25 mouse cellular contexts compared by ENCODE assay signal in genomic region chr11:102168689-102169088, GRCm38 (mm10). TPM values are rescaled to one million over a fixed set of nuclear protein-coding genes. Genes with fewer than 3 reads are reported as not detected.
DNase-seq lines count a peak whose midpoint lies in the region; ATAC-seq lines count a peak whose summit lies in the region.
"Had no signal": no experiment of that assay in that cellular context is flagged by ENCODE, and none has a peak within 500 bp of the region (broad histone marks: within the 10 kb centered on the region; RNA-seq: fewer than 3 reads in every experiment).

No protein-coding gene starts in this region.

- H3K4me2 ChIP-seq in liver, embryonic 16.5 days (ENCODE audit: low read depth, low read length): no peak overlapping the region
- no peak overlapping the region for H3K4me2 ChIP-seq in intestine, embryonic 16.5 days (ENCODE audit: low read depth, low read length)
- H3K4me2 ChIP-seq: embryonic facial prominence, embryonic 15.5 days; hindbrain, embryonic 14.5 days had no signal

- no peak overlapping the region for H3K27ac ChIP-seq in liver, embryonic 16.5 days (ENCODE audit: low read length)
- H3K27ac ChIP-seq in intestine, embryonic 16.5 days (ENCODE audit: low read length): peak overlapping the region; percentile 5; the same call in 1 of the 2 replicates
- H3K27ac ChIP-seq: embryonic facial prominence, embryonic 15.5 days; forebrain, embryonic 10.5 days; heart, embryonic 10.5 days; hindbrain, embryonic 14.5 days had no signal

- H3K9ac ChIP-seq in liver, embryonic 16.5 days (ENCODE audit: low read depth, low read length): no peak overlapping the region
- no peak overlapping the region for H3K9ac ChIP-seq in intestine, embryonic 16.5 days (ENCODE audit: low read depth, low read length)
- H3K9ac ChIP-seq: embryonic facial prominence, embryonic 15.5 days; hindbrain, embryonic 14.5 days had no signal

- H3K36me3 ChIP-seq in liver, embryonic 16.5 days (ENCODE audit: control insufficient read depth, insufficient read depth): peaks cover 11% of the 10 kb centered on the region
- peaks cover 3% of the 10 kb centered on the region; the same call in 1 of the 2 replicates for H3K36me3 ChIP-seq in intestine, embryonic 16.5 days (ENCODE audit: control insufficient read depth, insufficient read depth, low read length)

- H3K27me3 ChIP-seq in liver, embryonic 16.5 days (ENCODE audit: control insufficient read depth, insufficient read depth, low read depth, low read length): no peaks in the 10 kb centered on the region
- H3K27me3 ChIP-seq in intestine, embryonic 16.5 days (replicated peaks; ENCODE audit: control insufficient read depth, insufficient read depth, low read length): no peaks in the 10 kb centered on the region
- H3K27me3 ChIP-seq: embryonic facial prominence, embryonic 15.5 days had no signal

- 63% methylated on average over 5 of the region's 5 CpGs for WGBS in liver, embryonic 16.5 days (ENCODE audit: insufficient replicate concordance)
- 63% methylated on average over 5 of the region's 5 CpGs for WGBS in intestine, embryonic 16.5 days

- peaks cover 13% of the 10 kb centered on the region for H3K4me1 ChIP-seq in liver, embryonic 16.5 days (ENCODE audit: control insufficient read depth, low read depth, low read length)
- peaks cover 11% of the 10 kb centered on the region; the same call in 1 of the 2 replicates for H3K4me1 ChIP-seq in intestine, embryonic 16.5 days (ENCODE audit: control insufficient read depth, insufficient read depth, low read length)
- H3K4me1 ChIP-seq: embryonic facial prominence, embryonic 15.5 days; forebrain, embryonic 10.5 days had no signal

- no peak for DNase-seq in liver
- peak; percentile 45 for DNase-seq in lung, postnatal 36 days
- DNase-seq in lung, postnatal 10 days: no peak
- DNase-seq in gastrocnemius, adult 8-10 months (ENCODE audit: low spot score in 2 of 2): no peak
- DNase-seq in cerebellum, adult 9-10 months: no peak
- DNase-seq: adrenal gland, adult 8-10 months; adrenal gland, postnatal 36 days; cerebellum, adult 2 months; cerebellum, postnatal 14 days; embryo, embryonic 11 days; gastrocnemius, adult 2 months; gastrocnemius, postnatal 36 days; heart, adult 11 months; heart, postnatal 10 days had no signal

- 0 out of 2 replicates have a peak, but pooled peaks have one; percentile 41 for ATAC-seq in liver, embryonic 16.5 days (ENCODE audit: low read depth)
- ATAC-seq in intestine, embryonic 16.5 days: peak; percentile 82
- ATAC-seq: forebrain, embryonic 14.5 days had no signal

- no peak overlapping the region for H3K4me3 ChIP-seq in liver, embryonic 16.5 days (ENCODE audit: low read depth, low read length)
- no peak overlapping the region for H3K4me3 ChIP-seq in intestine, embryonic 16.5 days (ENCODE audit: low read length)
- H3K4me3 ChIP-seq: embryonic facial prominence, embryonic 15.5 days; erythroblast, embryonic 14.5 days; forebrain, embryonic 10.5 days; gastrocnemius, adult 2 months; heart, embryonic 10.5 days had no signal

- no peaks in the 10 kb centered on the region for H3K9me3 ChIP-seq in liver, embryonic 16.5 days (replicated peaks; ENCODE audit: control insufficient read depth, low read length)
- no peaks in the 10 kb centered on the region for H3K9me3 ChIP-seq in intestine, embryonic 16.5 days (ENCODE audit: control insufficient read depth, low read length)
- H3K9me3 ChIP-seq: embryonic facial prominence, embryonic 15.5 days; forebrain, embryonic 10.5 days; G1E; heart, embryonic 10.5 days had no signal

RNA-seq across cellular contexts. Expression of gene Tmem101, which starts 12.5 kb away (rescaled TPM):
- 9.0 and 9.9 TPM in 2 replicates for polyA plus RNA-seq in liver, embryonic 16.5 days (2015; fragmentation: Nextera tagmentation; extraction: Ambion mirVana)
- polyA plus RNA-seq in intestine, embryonic 16.5 days (2015; fragmentation: Nextera tagmentation; extraction: Ambion mirVana): 23.4 and 26.0 TPM in 2 replicates
- total RNA-seq in gastrocnemius, adult 8-10 months (2022): 10 to 100 TPM in 2 of 4 experiments, 1 to 10 TPM in 2; 8.9 to 10.5 (median 9.9) TPM

RNA-seq across cellular contexts. Expression of gene Lsm12, which starts 16.4 kb away (rescaled TPM):
- polyA plus RNA-seq in liver, embryonic 16.5 days (2015; fragmentation: Nextera tagmentation; extraction: Ambion mirVana): 51.2 and 52.5 TPM in 2 replicates
- polyA plus RNA-seq in intestine, embryonic 16.5 days (2015; fragmentation: Nextera tagmentation; extraction: Ambion mirVana): 87.9 and 115 TPM in 2 replicates
- total RNA-seq in gastrocnemius, adult 8-10 months (2022): 100 to 1,000 TPM; 108 to 127 (median 111) TPM

RNA-seq across cellular contexts. Expression of gene G6pc3, which starts 20.7 kb away (rescaled TPM):
- 7.7 and 8.2 TPM in 2 replicates for polyA plus RNA-seq in liver, embryonic 16.5 days (2015; fragmentation: Nextera tagmentation; extraction: Ambion mirVana)
- polyA plus RNA-seq in intestine, embryonic 16.5 days (2015; fragmentation: Nextera tagmentation; extraction: Ambion mirVana): 26.7 and 32.1 TPM in 2 replicates
- total RNA-seq in gastrocnemius, adult 8-10 months (2022): 10 to 100 TPM; 61.5 to 73.2 (median 63.8) TPM

RNA-seq across cellular contexts. Expression of gene Nags, which starts 23.4 kb away (rescaled TPM):
- polyA plus RNA-seq in liver, embryonic 16.5 days (2015; fragmentation: Nextera tagmentation; extraction: Ambion mirVana): 19.0 and 19.2 TPM in 2 replicates
- polyA plus RNA-seq in intestine, embryonic 16.5 days (2015; fragmentation: Nextera tagmentation; extraction: Ambion mirVana): 33.8 and 39.1 TPM in 2 replicates
- not detected for total RNA-seq in gastrocnemius, adult 8-10 months (2022)
- total RNA-seq: G1E; gastrocnemius, adult 2 months; gastrocnemius, postnatal 36 days had no signal
- polyA plus RNA-seq: cerebellum, adult 2 months; embryonic facial prominence, embryonic 11.5 days; forebrain, embryonic 10.5 days; G1E; heart, embryonic 14.5 days; hindbrain, embryonic 14.5 days had no signal
